Mouse (Mus musculus) CH12.LX (cell line): ENCODE measurements at regions not wholly inside any gene's neighbourhood (a gene's known extent, or its start where the extent isn't known, plus 50 kb on each side); places are given as distances from the start of the nearest gene placed in this dataset.

Experiments
- CTCF ChIP-seq, 2 experiments: IDR thresholded peaks in 1 of 2; conservative IDR thresholded peaks in 1 of 2; 2 replicates each; pipeline ENCODE4 v1.5.1; 2011 to 2012; ENCODE audit warnings: low read depth in 2 of 2, low read length in 2 of 2, improper control_type of control experiment in 1 of 2, inconsistent platforms in 1 of 2, mild to moderate bottlenecking in 1 of 2, moderate library complexity in 1 of 2
- GABPA ChIP-seq: IDR thresholded peaks from 2 replicates; pipeline ENCODE4 v1.6.1; 2012; ENCODE audit warnings: low read depth, low read length, improper control_type of control experiment, inconsistent platforms; ENCODE audit not compliant: insufficient replicate concordance
- HCFC1 ChIP-seq: IDR thresholded peaks from 2 replicates; pipeline ENCODE4 v1.6.1; 2012; ENCODE audit warnings: low read depth, mild to moderate bottlenecking, inconsistent platforms, low read length, improper control_type of control experiment
- MAFK ChIP-seq: IDR thresholded peaks from 2 replicates; pipeline ENCODE4 v1.6.1; 2011; ENCODE audit warnings: low read length, improper control_type of control experiment; ENCODE audit not compliant: insufficient replicate concordance
- MXI1 ChIP-seq: IDR thresholded peaks from 2 replicates; pipeline ENCODE4 v1.6.1; 2011; ENCODE audit warnings: mild to moderate bottlenecking, low read depth, low read length, improper control_type of control experiment
- NRF1 ChIP-seq: IDR thresholded peaks from 2 replicates; pipeline ENCODE4 v1.6.1; 2014; ENCODE audit warnings: low read depth, mild to moderate bottlenecking, inconsistent platforms, low read length, improper control_type of control experiment, moderate library complexity
- POLR2A ChIP-seq: IDR thresholded peaks from 2 replicates; pipeline ENCODE4 v1.6.1; 2011; ENCODE audit warnings: low read depth, mild to moderate bottlenecking, improper control_type of control experiment, low read length
- RCOR1 ChIP-seq: conservative IDR thresholded peaks from 2 replicates; pipeline ENCODE4 v1.6.1; 2012; ENCODE audit warnings: low read depth, mild to moderate bottlenecking, inconsistent platforms, low read length, improper control_type of control experiment

GRCm38 (mm10) chr17:84877176-84877863 is 79.2 kb upstream of the Ppm1b start:
- TF ChIP-seq HCFC1 (no peak), POLR2A (no peak), CTCF (conservative IDR thresholded peaks at IDR 0.05 in 1 of 2, IDR thresholded peaks at IDR 0.05 in 1 of 2; ENCODE audit: low read depth in 2 of 2, low read length in 2 of 2) (no peak), RCOR1 (no peak), NRF1 (no peak), MXI1 (no peak), GABPA (no peak), MAFK (no peak)
